Mouse (Mus musculus): ENCODE data around the gene Tmem178b.

DNA sequence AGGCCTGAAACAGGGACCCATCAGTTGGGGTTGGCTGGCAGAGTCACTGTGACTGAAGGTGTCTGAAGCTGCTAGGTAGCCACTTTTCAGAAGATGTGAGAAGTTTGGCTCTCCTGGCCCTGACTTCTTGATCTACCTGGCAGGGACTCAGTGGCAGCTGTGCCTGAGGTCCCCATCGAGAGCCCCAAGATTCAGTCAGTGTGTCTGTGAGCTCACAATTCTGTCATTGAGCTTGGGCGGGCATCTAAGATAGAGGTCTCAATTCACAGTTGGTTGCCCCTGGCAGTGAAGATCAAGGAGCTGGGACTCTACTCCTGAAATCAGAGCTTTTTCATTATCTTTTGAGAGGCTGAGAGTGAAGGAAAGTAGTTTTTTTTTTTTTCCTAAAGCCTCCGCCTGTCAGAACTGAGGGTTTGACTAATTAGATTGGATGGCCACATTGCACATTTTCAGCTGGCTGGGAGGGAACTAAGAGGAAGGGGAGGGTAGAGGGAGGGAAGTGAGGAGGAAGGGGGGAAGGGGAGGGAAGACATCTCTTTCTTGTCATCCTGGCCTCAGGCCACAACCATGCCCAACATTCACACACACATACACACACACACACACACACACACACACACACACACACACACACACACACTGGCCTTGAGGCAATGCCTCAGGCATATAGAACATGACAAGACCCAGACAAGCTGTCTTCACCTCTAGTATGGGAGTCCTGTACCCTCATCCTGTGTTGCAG lies 135.3 kb downstream of the Tmem178b start:
- TF ChIP-seq CTCF (IDR thresholded peaks at IDR 0.05; ENCODE audit: extremely low read depth, insufficient read length, insufficient replicate concordance, low read depth, low read length) (no peak), POLR2A (IDR thresholded peaks at IDR 0.05; ENCODE audit: low read depth, low read length) (no peak)

Data from small intestine, adult 2 months (tissue).